Mouse (Mus musculus): ENCODE data around the gene 4930595D18Rik.

GRCm38 (mm10) chr12:111225197-111225780 lies 41.0 kb upstream of the 4930595D18Rik start:
- no peak for TF ChIP-seq CTCF (IDR thresholded peaks at IDR 0.05; ENCODE audit: extremely low read depth, insufficient read depth, insufficient read length, insufficient replicate concordance)
- TF ChIP-seq POLR2A (IDR thresholded peaks at IDR 0.05; ENCODE audit: low read depth, low read length), result no peak

All from spleen, adult 2 months (tissue).